Mouse (Mus musculus): Measurements from ENCODE around the gene Ubb.

Ubb gene

GRCm38 (mm10) chr11:62551226-62552119, 502 bp downstream of the Ubb start:
- DNase-seq (ENCODE audit: low spot score in 2 of 2) = peak; percentile 86 to 89

DNA sequence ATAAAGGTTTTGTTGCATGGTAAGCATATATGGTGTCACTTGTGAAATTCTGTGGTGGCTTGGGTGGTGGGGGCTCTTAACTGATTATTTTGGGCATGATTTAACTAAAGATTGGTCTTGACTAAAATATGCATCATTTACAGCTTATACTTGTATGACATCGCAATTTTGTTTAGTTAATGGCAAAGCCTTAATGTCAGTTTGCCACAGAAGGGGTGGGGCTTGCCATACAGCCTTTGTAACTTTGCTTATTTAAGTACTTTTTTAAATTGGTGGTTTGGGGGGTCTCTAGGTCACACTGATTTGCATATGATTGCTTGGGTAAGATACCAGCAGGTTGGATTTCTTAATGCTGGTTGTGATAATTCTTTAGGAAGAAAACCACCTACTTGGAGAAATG, 2.2 kb downstream of the Ubb start:
- DNase-seq (ENCODE audit: low spot score in 2 of 2) = no peak

DNA sequence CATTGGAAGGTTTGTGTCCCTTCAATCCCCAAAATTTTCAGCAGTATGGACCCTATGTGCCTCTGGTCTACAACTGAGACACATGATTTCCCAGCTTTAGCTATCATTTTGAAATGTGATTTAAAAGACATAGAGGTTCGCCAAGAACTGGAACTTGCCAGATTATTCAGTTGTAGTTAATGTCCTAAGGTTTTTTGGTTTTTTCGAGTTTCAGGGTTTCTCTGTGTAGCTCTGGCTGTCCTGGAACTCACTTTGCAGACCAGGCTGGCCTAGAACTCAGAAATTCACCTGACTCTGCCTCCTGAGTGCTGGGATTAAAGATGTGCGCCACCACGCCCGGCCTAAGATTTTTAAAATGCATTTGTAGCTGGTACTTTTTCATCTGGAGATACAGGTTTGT, 2.7 kb downstream of the Ubb start:
- no peak for DNase-seq (ENCODE audit: low spot score in 2 of 2)

- DNase-seq (ENCODE audit: low spot score in 2 of 2) = no peak
Measured at GRCm38 (mm10) chr11:62554163-62554855, 3.3 kb downstream of the Ubb start.

GRCm38 (mm10) chr11:62554934-62555517, 4.1 kb downstream of the Ubb start:
- no peak for DNase-seq (ENCODE audit: low spot score in 2 of 2)

DNA sequence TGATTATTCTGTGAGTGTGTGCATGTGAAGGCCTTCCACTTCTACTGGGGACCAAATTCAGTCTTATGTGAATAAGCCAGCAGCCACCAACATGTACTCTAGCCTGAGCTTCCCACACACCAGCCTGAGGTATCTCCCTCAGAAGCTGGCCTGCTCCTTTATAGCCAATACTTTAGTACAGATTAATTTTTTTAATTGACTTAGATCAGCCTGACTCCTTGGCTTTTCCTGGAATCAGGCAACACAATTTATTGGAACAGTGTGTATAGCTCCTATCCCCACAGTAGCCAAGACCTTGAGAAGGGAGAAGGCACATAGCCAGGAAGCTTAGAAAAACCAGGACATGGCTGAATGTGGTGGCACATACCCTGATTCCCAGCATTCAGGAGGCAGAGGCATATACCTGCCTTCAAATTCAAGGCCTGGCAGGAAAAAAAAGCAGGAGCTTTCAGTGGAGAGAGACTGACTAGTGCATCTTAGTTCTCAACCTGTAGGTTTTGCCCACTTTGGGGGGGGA, 5.0 kb downstream of the Ubb start:
- no peak for DNase-seq (ENCODE audit: low spot score in 2 of 2)

- no peak for DNase-seq (ENCODE audit: low spot score in 2 of 2)
Measured at GRCm38 (mm10) chr11:62557205-62557604, 6.2 kb downstream of the Ubb start.

DNA sequence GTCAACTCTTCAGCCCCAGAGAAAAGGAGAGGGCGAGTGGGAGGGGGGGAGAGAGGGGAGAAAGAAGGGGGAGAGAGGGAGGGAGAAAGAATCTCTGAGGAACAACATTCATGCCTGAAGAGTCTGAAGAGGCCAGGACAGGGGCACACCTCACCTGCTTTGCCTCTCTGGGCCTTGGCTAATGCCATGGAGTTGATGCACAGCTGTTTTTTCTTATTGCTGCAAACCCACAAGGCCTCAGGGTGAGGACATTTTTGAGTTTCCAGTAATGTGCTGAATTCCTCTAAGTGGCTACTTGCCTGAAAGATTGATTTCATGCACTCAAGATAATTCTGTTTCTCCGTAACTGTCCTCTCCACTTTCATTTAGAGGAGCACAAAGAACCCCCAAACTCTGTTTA, 7.2 kb downstream of the Ubb start:
- no peak for DNase-seq (ENCODE audit: low spot score in 2 of 2)

GRCm38 (mm10) chr11:62558961-62559646, 8.1 kb downstream of the Ubb start:
- DNase-seq (ENCODE audit: low spot score in 2 of 2) = no peak

- no peak for DNase-seq (ENCODE audit: low spot score in 2 of 2)
Measured at GRCm38 (mm10) chr11:62560463-62561016, 9.6 kb downstream of the Ubb start.

GRCm38 (mm10) chr11:62563590-62563989, 12.6 kb downstream of the Ubb start:
- DNase-seq (ENCODE audit: low spot score in 2 of 2) = no peak

GRCm38 (mm10) chr11:62565747-62566146, 14.8 kb downstream of the Ubb start:
- DNase-seq (ENCODE audit: low spot score in 2 of 2) = no peak

DNA sequence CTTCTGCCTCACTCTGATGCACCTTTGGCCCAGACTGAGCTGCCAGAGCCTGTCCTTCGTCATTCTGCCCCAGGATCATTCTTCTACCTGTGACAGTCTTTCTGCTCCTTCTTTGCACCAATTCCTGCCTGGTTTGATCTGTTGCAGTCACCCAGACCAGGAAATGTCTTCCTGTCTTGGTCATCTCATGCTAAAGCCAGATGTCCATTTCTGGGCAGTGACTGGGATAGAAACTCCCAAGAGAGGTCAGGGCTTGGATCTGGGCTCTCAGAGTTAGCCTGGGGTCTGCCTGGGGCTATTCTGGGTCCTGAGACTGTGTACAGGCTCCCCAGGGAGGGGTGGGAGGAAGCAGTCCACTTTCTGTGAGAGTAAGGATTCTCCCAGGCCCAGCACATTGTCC, 15.2 kb downstream of the Ubb start:
- DNase-seq (ENCODE audit: low spot score in 2 of 2) = no peak

- DNase-seq (ENCODE audit: low spot score in 2 of 2) = no peak
Measured at GRCm38 (mm10) chr11:62568300-62568699, 17.3 kb downstream of the Ubb start.

GRCm38 (mm10) chr11:62573959-62574702, 23.2 kb downstream of the Ubb start, which contains the start of gene Trpv2:
Trpv2 (plus strand) TSS chr11:62574486.
- no peak for DNase-seq (ENCODE audit: low spot score in 2 of 2)

DNA sequence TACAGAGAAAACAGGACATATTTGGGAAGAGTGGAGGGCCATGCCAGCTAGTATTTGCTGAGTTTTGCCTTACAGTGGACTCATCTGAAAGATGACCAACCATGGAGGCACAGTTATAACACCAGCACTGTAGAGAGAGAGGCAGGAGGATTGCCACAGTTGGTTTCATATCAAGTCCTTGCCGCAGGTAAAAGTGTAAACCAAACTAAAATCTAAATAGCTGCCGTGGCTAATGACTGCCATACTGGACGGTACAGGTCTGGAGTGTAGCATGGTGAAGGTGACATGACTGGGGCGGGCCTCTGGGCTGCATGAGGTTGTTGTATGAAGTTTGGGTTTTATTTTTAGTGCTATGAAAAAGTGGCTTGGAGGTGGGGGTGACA, 23.7 kb downstream of the Ubb start:
- no peak for DNase-seq (ENCODE audit: low spot score in 2 of 2)

GRCm38 (mm10) chr11:62575297-62575658, 24.3 kb downstream of the Ubb start:
- peak; percentile 92 to 93 for DNase-seq (ENCODE audit: low spot score in 2 of 2)

DNA sequence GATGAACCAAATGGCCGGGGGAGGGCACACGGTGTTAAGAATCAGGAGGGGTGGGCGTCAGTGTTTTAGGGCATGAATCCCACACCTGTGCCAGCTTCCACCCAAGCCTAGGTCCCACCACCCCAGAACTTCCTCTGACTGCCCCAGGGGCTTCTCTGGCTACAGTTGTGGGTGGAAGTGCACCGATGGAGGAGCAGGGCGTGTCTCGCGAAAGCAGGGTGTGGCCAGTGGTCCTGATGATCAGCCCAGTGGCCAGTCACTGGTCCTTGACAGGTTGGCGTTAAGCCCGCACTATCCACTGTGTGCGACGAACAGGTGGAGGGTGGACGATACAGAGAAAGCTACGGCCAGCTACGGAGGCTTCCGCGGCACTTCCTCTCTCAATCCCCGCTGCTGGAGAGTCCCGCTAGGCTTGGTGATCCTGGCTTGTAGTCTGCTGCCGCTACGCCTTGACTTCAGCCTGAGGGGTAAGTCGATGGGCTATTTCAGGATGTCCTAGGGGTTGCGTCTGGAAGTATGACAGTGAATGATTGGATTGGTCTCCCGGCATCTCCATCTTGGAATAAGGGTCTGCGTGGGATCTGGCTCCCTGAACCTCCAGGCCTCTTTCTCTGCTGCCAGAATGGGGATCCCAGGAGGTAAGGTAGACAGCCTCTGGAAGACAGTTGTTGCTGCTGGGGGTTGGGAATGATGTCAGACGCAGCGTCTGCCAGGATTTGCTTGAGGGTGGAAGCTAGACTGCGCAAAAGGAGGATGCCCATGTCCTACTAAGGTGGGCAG, 24.9 kb downstream of the Ubb start:
- DNase-seq (ENCODE audit: low spot score in 2 of 2) = peak; percentile 72 to 74

DNA sequence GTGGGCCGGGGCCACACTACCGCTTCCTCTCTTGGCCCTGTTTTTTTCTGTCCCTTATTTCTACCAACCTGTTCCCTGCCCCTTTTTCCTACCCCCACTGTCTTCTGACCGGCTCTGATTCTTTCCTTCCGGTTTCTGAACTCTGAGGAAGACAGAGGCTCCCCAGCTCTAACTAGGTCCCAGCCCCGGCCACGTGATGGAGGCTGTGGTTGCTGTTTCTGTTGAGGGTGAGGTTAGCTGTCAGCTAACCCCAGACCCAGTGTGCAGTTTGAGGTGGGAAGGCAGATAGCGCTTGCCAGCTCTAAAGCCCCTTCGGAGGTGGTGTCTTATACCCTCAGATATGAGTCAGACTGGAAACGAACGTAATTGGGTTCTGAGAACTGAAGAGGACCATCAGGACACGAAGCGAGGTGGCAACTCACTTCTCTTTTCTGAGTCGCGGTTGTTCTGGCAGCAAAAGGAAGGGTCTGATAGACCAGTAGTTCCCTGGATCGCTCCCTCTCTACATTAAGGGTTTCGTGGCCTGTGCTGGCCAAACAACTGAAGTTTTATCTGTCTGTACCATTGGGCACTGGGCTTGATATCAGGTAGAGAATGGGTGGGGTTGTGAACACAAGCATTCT, 25.7 kb downstream of the Ubb start:
- DNase-seq (ENCODE audit: low spot score in 2 of 2) = peak; percentile 41 to 47

- no peak for DNase-seq (ENCODE audit: low spot score in 2 of 2)
Measured at GRCm38 (mm10) chr11:62583031-62583430, 32.1 kb downstream of the Ubb start.

Measured in right cerebral cortex, adult 2 months (tissue).